Mouse (Mus musculus) neural tube, embryonic 15.5 days (tissue): ENCODE measurements around the gene H2-M5. TPM values are rescaled to one million over a fixed set of nuclear protein-coding genes. Genes with fewer than 3 reads are reported as not detected.
A peak's percentile ranks its signal among the peaks of the same experiment; 100 is the strongest.
"Not testable (repeated sequence)": the region's sequence is repeated elsewhere in the genome, so short reads cannot be mapped to it uniquely, and the experiment has no call there.

ENCODE experiments used
- ATAC-seq: fragments of 200-750 bp; cut with Nextera tagmentation; 2 replicates; pipeline ENCODE4 v1.8.0; 2017; ENCODE audit warnings: mild to moderate bottlenecking, moderate TSS enrichment, moderate library complexity; ENCODE audit not compliant: low FRiP score
- H3K27ac ChIP-seq: fragments of 300-500 bp; sonication (generic); replicated peaks from 2 replicates; pipeline ENCODE4 v1.5.1; 2015; ENCODE audit warnings: mild to moderate bottlenecking, inconsistent platforms
- H3K27me3 ChIP-seq: fragments of 300-500 bp; sonication (generic); replicated peaks from 2 replicates; pipeline ENCODE4 v1.6.1; 2015; ENCODE audit warnings: inconsistent platforms
- H3K36me3 ChIP-seq: fragments of 300-500 bp; sonication (generic); 2 replicates; pipeline ENCODE4 v1.6.1; 2015; ENCODE audit warnings: inconsistent platforms
- H3K4me1 ChIP-seq: fragments of 300-500 bp; sonication (generic); 2 replicates; pipeline ENCODE4 v1.6.1; 2015; ENCODE audit warnings: inconsistent platforms
- H3K4me2 ChIP-seq: fragments of 300-500 bp; sonication (generic); 2 replicates; pipeline ENCODE4 v1.6.1; 2015; ENCODE audit warnings: inconsistent platforms, mild to moderate bottlenecking, moderate library complexity
- H3K4me3 ChIP-seq: fragments of 300-500 bp; sonication (generic); replicated peaks from 2 replicates; pipeline ENCODE4 v1.5.1; 2015; ENCODE audit warnings: mild to moderate bottlenecking, inconsistent platforms
- H3K9ac ChIP-seq: fragments of 300-500 bp; sonication (generic); replicated peaks from 2 replicates; pipeline ENCODE4 v1.6.1; 2015; ENCODE audit warnings: mild to moderate bottlenecking, inconsistent platforms
- H3K9me3 ChIP-seq: fragments of 300-500 bp; sonication (generic); replicated peaks from 2 replicates; pipeline ENCODE4 v1.6.1; 2016; ENCODE audit warnings: inconsistent platforms
- WGBS: fragments of 180-500 bp; shearing (Covaris S2); methylation state at CpG from one replicate; pipeline ENCODE4 v1.1.7; 2015; ENCODE audit warnings: mixed read lengths; 5-methylcytosine and 5-hydroxymethylcytosine counted together
- polyA plus RNA-seq: library from polyadenylated mRNA; unstranded; fragments of >200 nt; fragmentation: Nextera tagmentation; extraction: Ambion mirVana; gene quantifications from 2 replicates; pipeline ENCODE4 v1.2.1, GENCODE M21; 2015

The H2-M5 gene
- 2.5 and 2.7 TPM in 2 replicates for polyA plus RNA-seq

- H3K4me1 ChIP-seq = no peaks in the 10 kb centered on the region
- WGBS = 27% methylated on average over 5 of the region's 5 CpGs
- H3K9ac ChIP-seq = no peak within 1 kb of the TSS
- no peak within 1 kb of the TSS for H3K27ac ChIP-seq
- no peaks in the 10 kb centered on the region for H3K36me3 ChIP-seq
- peak within 1 kb of the TSS; percentile 15; the same call in 1 of the 2 replicates for H3K4me3 ChIP-seq
- no peak for ATAC-seq
- no peaks in the 10 kb centered on the region for H3K9me3 ChIP-seq
- H3K27me3 ChIP-seq = peaks cover 31% of the 10 kb centered on the region
- peak within 1 kb of the TSS; percentile 41 for H3K4me2 ChIP-seq
These were observed at the start of gene H2-M5 for GRCm38 (mm10) chr17:36989437-36989836. H2-M5 (minus strand) TSS chr17:36989537.

GRCm38 (mm10) chr17:37029162-37029561 lies 39.8 kb upstream of the H2-M5 start:
- H3K36me3 ChIP-seq = no peaks in the 10 kb centered on the region
- peak overlapping the region; percentile 58 for H3K4me2 ChIP-seq
- no peaks in the 10 kb centered on the region for H3K9me3 ChIP-seq
- 68% methylated on average over 8 of the region's 8 CpGs for WGBS
- peak overlapping the region; percentile 53; the same call in 1 of the 2 replicates for H3K9ac ChIP-seq
- peaks cover 12% of the 10 kb centered on the region for H3K4me1 ChIP-seq
- peak overlapping the region; percentile 48 for H3K4me3 ChIP-seq
- peak overlapping the region; percentile 98 for H3K27ac ChIP-seq
- no peaks in the 10 kb centered on the region for H3K27me3 ChIP-seq
- peak; percentile 18 for ATAC-seq

GRCm38 (mm10) chr17:37028683-37029120 lies 39.4 kb upstream of the H2-M5 start:
- H3K9me3 ChIP-seq = no peaks in the 10 kb centered on the region
- H3K27me3 ChIP-seq = no peaks in the 10 kb centered on the region
- H3K27ac ChIP-seq = peak overlapping the region; percentile 98
- H3K4me3 ChIP-seq = peak overlapping the region; percentile 48
- H3K36me3 ChIP-seq = no peaks in the 10 kb centered on the region
- H3K9ac ChIP-seq = peak overlapping the region; percentile 53
- WGBS = under 1% methylated on average over 14 of the region's 14 CpGs
- peak; percentile 99 for ATAC-seq
- peaks cover 12% of the 10 kb centered on the region for H3K4me1 ChIP-seq
- peak overlapping the region; percentile 58 for H3K4me2 ChIP-seq

GRCm38 (mm10) chr17:37028212-37028611 lies 38.9 kb upstream of the H2-M5 start:
- Histone ChIP-seq H3K27me3 (no peaks in the 10 kb centered on the region), H3K9me3 (no peaks in the 10 kb centered on the region), H3K27ac (peak overlapping the region; percentile 98), H3K4me1 (peaks cover 12% of the 10 kb centered on the region), H3K36me3 (no peaks in the 10 kb centered on the region), H3K9ac (no peak overlapping the region; the same call in 1 of the 2 replicates), H3K4me3 (peak overlapping the region; percentile 48), H3K4me2 (peak overlapping the region; percentile 58)
- 5% methylated on average over 10 of the region's 10 CpGs for WGBS
- peak; percentile 49 for ATAC-seq

- peaks cover 12% of the 10 kb centered on the region for H3K4me1 ChIP-seq
- H3K9me3 ChIP-seq = no peaks in the 10 kb centered on the region
- no peaks in the 10 kb centered on the region for H3K27me3 ChIP-seq
- no peak overlapping the region for H3K4me2 ChIP-seq
- peak overlapping the region; percentile 98 for H3K27ac ChIP-seq
- H3K9ac ChIP-seq = no peak overlapping the region
- no peaks in the 10 kb centered on the region for H3K36me3 ChIP-seq
- H3K4me3 ChIP-seq = no peak overlapping the region
- 95% methylated on average over 4 of the region's 4 CpGs for WGBS
- ATAC-seq = no peak
These were observed 38.1 kb upstream of the H2-M5 start for GRCm38 (mm10) chr17:37027486-37027885.

- no peak overlapping the region for H3K27ac ChIP-seq
- 74% methylated on average over 2 of the region's 2 CpGs for WGBS
- no peak overlapping the region for H3K9ac ChIP-seq
- H3K9me3 ChIP-seq = no peaks in the 10 kb centered on the region
- H3K27me3 ChIP-seq = no peaks in the 10 kb centered on the region
- no peak for ATAC-seq
- H3K4me2 ChIP-seq = no peak overlapping the region
- H3K4me3 ChIP-seq = no peak overlapping the region
- peaks cover 12% of the 10 kb centered on the region for H3K4me1 ChIP-seq
- no peaks in the 10 kb centered on the region for H3K36me3 ChIP-seq
These were observed 37.1 kb upstream of the H2-M5 start for GRCm38 (mm10) chr17:37026425-37026824.

- ATAC-seq = no peak
- Histone ChIP-seq H3K4me3 (no peak within 1 kb of the TSS), H3K27ac (no peak within 1 kb of the TSS), H3K9me3 (no peaks in the 10 kb centered on the region), H3K27me3 (no peaks in the 10 kb centered on the region), H3K9ac (no peak within 1 kb of the TSS), H3K4me1 (peaks cover 4% of the 10 kb centered on the region; the same call in 1 of the 2 replicates), H3K4me2 (no peak within 1 kb of the TSS), H3K36me3 (no peaks in the 10 kb centered on the region)
- 77% methylated on average over 9 of the region's 9 CpGs for WGBS
These were observed 33.6 kb upstream of the H2-M5 start, which contains the start of gene Mog for GRCm38 (mm10) chr17:37022628-37023576. Mog (minus strand) TSS chr17:37023398.

GRCm38 (mm10) chr17:37019242-37019641 lies 29.9 kb upstream of the H2-M5 start:
- not testable (repeated sequence) for H3K27me3 ChIP-seq, H3K4me3 ChIP-seq, H3K4me2 ChIP-seq, H3K9me3 ChIP-seq, H3K4me1 ChIP-seq, H3K36me3 ChIP-seq, H3K27ac ChIP-seq, ATAC-seq, H3K9ac ChIP-seq
- 98% methylated on average over 5 of the region's 5 CpGs for WGBS

- 48% methylated on average over 3 of the region's 3 CpGs for WGBS
- no peak for ATAC-seq
- no peak overlapping the region for H3K4me3 ChIP-seq
- no peak overlapping the region for H3K27ac ChIP-seq
- H3K4me1 ChIP-seq = no peaks in the 10 kb centered on the region
- no peak overlapping the region for H3K9ac ChIP-seq
- no peaks in the 10 kb centered on the region for H3K27me3 ChIP-seq
- no peak overlapping the region for H3K4me2 ChIP-seq
- H3K9me3 ChIP-seq = no peaks in the 10 kb centered on the region
- 0 out of 2 replicates have a peak, but pooled peaks cover 2% of the 10 kb centered on the region for H3K36me3 ChIP-seq
These were observed 29.0 kb upstream of the H2-M5 start for GRCm38 (mm10) chr17:37018328-37018727.

- Histone ChIP-seq H3K36me3 (peaks cover 8% of the 10 kb centered on the region; the same call in 1 of the 2 replicates), H3K9me3 (no peaks in the 10 kb centered on the region), H3K27me3 (no peaks in the 10 kb centered on the region), H3K4me3 (no peak overlapping the region), H3K27ac (no peak overlapping the region), H3K4me1 (peaks cover 4% of the 10 kb centered on the region; the same call in 1 of the 2 replicates), H3K9ac (no peak overlapping the region), H3K4me2 (no peak overlapping the region)
- no peak for ATAC-seq
These were observed 27.0 kb upstream of the H2-M5 start for GRCm38 (mm10) chr17:37016333-37016732.

- H3K9ac ChIP-seq = no peak overlapping the region
- H3K27me3 ChIP-seq = no peaks in the 10 kb centered on the region
- peak; percentile 30; the same call in 1 of the 2 replicates for ATAC-seq
- peaks cover 50% of the 10 kb centered on the region for H3K36me3 ChIP-seq
- no peak overlapping the region for H3K27ac ChIP-seq
- H3K4me2 ChIP-seq = no peak overlapping the region
- H3K9me3 ChIP-seq = no peaks in the 10 kb centered on the region
- H3K4me1 ChIP-seq = peaks cover 13% of the 10 kb centered on the region; the same call in 1 of the 2 replicates
- 72% methylated on average over 5 of the region's 5 CpGs for WGBS
- H3K4me3 ChIP-seq = no peak overlapping the region
These were observed 22.8 kb upstream of the H2-M5 start for GRCm38 (mm10) chr17:37012141-37012540.

- H3K4me2 ChIP-seq = no peak overlapping the region
- ATAC-seq = no peak
- H3K4me1 ChIP-seq = peaks cover 17% of the 10 kb centered on the region; the same call in 1 of the 2 replicates
- no peak overlapping the region for H3K9ac ChIP-seq
- H3K36me3 ChIP-seq = peaks cover 54% of the 10 kb centered on the region
- no peaks in the 10 kb centered on the region for H3K27me3 ChIP-seq
- H3K4me3 ChIP-seq = no peak overlapping the region
- WGBS = 70% methylated on average over 3 of the region's 3 CpGs
- H3K27ac ChIP-seq = no peak overlapping the region
- no peaks in the 10 kb centered on the region for H3K9me3 ChIP-seq
These were observed 22.4 kb upstream of the H2-M5 start for GRCm38 (mm10) chr17:37011719-37012118.
